Mouse (Mus musculus) midbrain, embryonic 16.5 days (tissue): ENCODE data around the gene Pold2. TPM values are rescaled to one million over a fixed set of nuclear protein-coding genes. Genes with fewer than 3 reads are reported as not detected.
"Not testable (repeated sequence)": the region's sequence is repeated elsewhere in the genome, so short reads cannot be mapped to it uniquely, and the experiment has no call there.

ENCODE experiments used
- ATAC-seq: fragments of 200-750 bp; cut with Nextera tagmentation; 2 replicates; pipeline ENCODE4 v1.8.0; 2017; ENCODE audit warnings: moderate TSS enrichment
- H3K27ac ChIP-seq: fragments of 300-500 bp; sonication (generic); 2 replicates; pipeline ENCODE4 v1.5.1; 2014; ENCODE audit warnings: mild to moderate bottlenecking, low read length, mixed read lengths
- H3K27me3 ChIP-seq: fragments of 300-500 bp; sonication (generic); 2 replicates; pipeline ENCODE4 v1.6.1; 2014; ENCODE audit warnings: low read depth, low read length, mixed read lengths; ENCODE audit not compliant: control insufficient read depth, insufficient read depth
- H3K36me3 ChIP-seq: fragments of 300-500 bp; sonication (generic); 2 replicates; pipeline ENCODE4 v1.6.1; 2014; ENCODE audit warnings: mild to moderate bottlenecking, low read length, moderate library complexity, mixed read lengths; ENCODE audit not compliant: control insufficient read depth, insufficient read depth
- H3K4me1 ChIP-seq: fragments of 300-500 bp; sonication (generic); 2 replicates; pipeline ENCODE4 v1.6.1; 2014; ENCODE audit warnings: mild to moderate bottlenecking, low read length, mixed read lengths; ENCODE audit not compliant: control insufficient read depth, insufficient read depth
- H3K4me2 ChIP-seq: fragments of 300-500 bp; sonication (generic); 2 replicates; pipeline ENCODE4 v1.6.1; 2014; ENCODE audit warnings: mild to moderate bottlenecking, low read length, mixed read lengths
- H3K4me3 ChIP-seq: fragments of 300-500 bp; sonication (generic); 2 replicates; pipeline ENCODE4 v1.5.1; 2014; ENCODE audit warnings: low read depth, mild to moderate bottlenecking, low read length, moderate library complexity, mixed read lengths
- H3K9ac ChIP-seq: fragments of 300-500 bp; sonication (generic); 2 replicates; pipeline ENCODE4 v1.6.1; 2014; ENCODE audit warnings: low read depth, low read length, mixed read lengths
- H3K9me3 ChIP-seq: fragments of 300-500 bp; sonication (generic); replicated peaks from 2 replicates; pipeline ENCODE4 v1.6.1; 2014; ENCODE audit warnings: mild to moderate bottlenecking, low read length, mixed read lengths; ENCODE audit not compliant: control insufficient read depth, poor library complexity, severe bottlenecking
- WGBS: fragments of 180-500 bp; shearing (Covaris S2); extraction: QIAGEN DNeasy Blood & Tissue Kit; methylation state at CpG from one replicate; pipeline ENCODE4 v1.1.7; 2014; 5-methylcytosine and 5-hydroxymethylcytosine counted together
- polyA plus RNA-seq: library from polyadenylated mRNA; unstranded; fragments of >200 nt; fragmentation: Nextera tagmentation; extraction: Ambion mirVana; gene quantifications from 2 replicates; pipeline ENCODE4 v1.2.1, GENCODE M21; 2015

Gene Pold2
- polyA plus RNA-seq, 1 experiment from 2014 or later: 57.4 TPM

DNA sequence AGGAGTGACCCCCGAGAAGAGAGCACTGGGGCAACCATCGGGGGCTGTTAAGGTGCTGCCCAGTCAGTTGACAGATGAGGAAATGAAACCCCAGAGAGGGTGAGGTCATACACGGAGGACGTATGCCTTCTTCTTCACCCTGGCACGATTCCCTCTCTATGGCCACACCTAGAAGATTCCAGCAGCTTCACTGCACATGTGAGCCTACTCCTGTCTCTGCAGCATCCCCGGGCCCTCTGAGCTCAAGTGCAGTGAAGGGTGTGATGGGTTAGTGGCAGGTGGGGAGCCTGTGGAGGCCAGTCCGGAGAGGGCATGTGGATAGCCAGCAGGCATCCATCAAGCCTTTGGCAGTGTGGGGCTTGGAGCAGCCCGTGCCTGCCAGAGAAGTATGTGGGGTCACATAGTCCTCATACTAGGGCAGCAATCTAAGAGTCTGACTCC, 14.1 kb upstream of the Pold2 start:
- Histone ChIP-seq H3K9ac (0 out of 2 replicates have a peak overlapping the region, but pooled peaks have one; percentile 25), H3K9me3 (no peaks in the 10 kb centered on the region), H3K4me3 (no peak overlapping the region), H3K27ac (no peak overlapping the region), H3K4me1 (no peaks in the 10 kb centered on the region), H3K4me2 (no peak overlapping the region), H3K27me3 (no peaks in the 10 kb centered on the region), H3K36me3 (no peaks in the 10 kb centered on the region)
- WGBS: 61% methylated on average over 8 of the region's 8 CpGs
- ATAC-seq: no peak

- 77% methylated on average over 5 of the region's 5 CpGs for WGBS
- not testable (repeated sequence) for H3K27ac ChIP-seq, H3K4me1 ChIP-seq
Measured at GRCm38 (mm10) chr11:5888563-5888962, 10.5 kb upstream of the Pold2 start.

GRCm38 (mm10) chr11:5887250-5887649, 9.2 kb upstream of the Pold2 start:
- no peaks in the 10 kb centered on the region for H3K27me3 ChIP-seq
- no peaks in the 10 kb centered on the region for H3K9me3 ChIP-seq
- no peak overlapping the region for H3K9ac ChIP-seq
- no peak overlapping the region for H3K4me2 ChIP-seq
- 17% methylated on average over 5 of the region's 5 CpGs for WGBS
- ATAC-seq: no peak
- no peak overlapping the region for H3K4me3 ChIP-seq
- H3K4me1 ChIP-seq: no peaks in the 10 kb centered on the region
- no peak overlapping the region for H3K27ac ChIP-seq
- no peaks in the 10 kb centered on the region for H3K36me3 ChIP-seq

More at GRCm38 (mm10) chr11:5888563-5888962, 10.5 kb upstream of the Pold2 start:
- H3K9me3 ChIP-seq, H3K9ac ChIP-seq, ATAC-seq, H3K36me3 ChIP-seq, H3K4me2 ChIP-seq, H3K27me3 ChIP-seq, H3K4me3 ChIP-seq: not testable (repeated sequence)

DNA sequence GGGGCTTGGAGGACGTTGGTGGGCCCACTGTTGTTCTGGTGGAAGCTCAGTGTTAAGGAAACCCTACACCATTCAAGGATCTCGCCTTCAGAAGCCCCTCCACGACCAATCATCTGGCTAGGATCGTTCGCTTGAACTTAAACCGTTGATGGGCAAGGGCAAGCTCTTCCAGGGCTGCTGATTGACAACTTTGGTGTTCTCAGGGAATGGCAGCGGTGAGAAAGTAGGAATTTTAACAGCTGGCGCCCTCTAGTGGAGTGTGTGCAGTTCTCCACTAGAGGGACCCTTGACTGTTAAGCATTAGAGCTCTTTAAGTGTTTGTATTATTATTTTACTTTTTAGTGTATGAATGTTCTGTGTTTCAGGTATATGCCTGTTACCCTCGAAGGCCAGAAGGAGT, 8.1 kb upstream of the Pold2 start:
- Histone ChIP-seq H3K27ac (no peak overlapping the region), H3K9me3 (no peaks in the 10 kb centered on the region), H3K4me2 (no peak overlapping the region), H3K36me3 (no peaks in the 10 kb centered on the region), H3K9ac (no peak overlapping the region), H3K27me3 (no peaks in the 10 kb centered on the region), H3K4me3 (no peak overlapping the region), H3K4me1 (no peaks in the 10 kb centered on the region)
- WGBS: 17% methylated on average over 9 of the region's 9 CpGs
- peak; percentile 30 for ATAC-seq

- no peak overlapping the region for H3K4me2 ChIP-seq
- no peaks in the 10 kb centered on the region for H3K36me3 ChIP-seq
- peaks cover 7% of the 10 kb centered on the region for H3K4me1 ChIP-seq
- no peaks in the 10 kb centered on the region for H3K27me3 ChIP-seq
- no peak overlapping the region for H3K27ac ChIP-seq
- H3K4me3 ChIP-seq: no peak overlapping the region
- WGBS: 80% methylated on average over 8 of the region's 8 CpGs
- no peak for ATAC-seq
- H3K9me3 ChIP-seq: no peaks in the 10 kb centered on the region
- H3K9ac ChIP-seq: no peak overlapping the region
Measured at GRCm38 (mm10) chr11:5882518-5882917, 4.4 kb upstream of the Pold2 start.

DNA sequence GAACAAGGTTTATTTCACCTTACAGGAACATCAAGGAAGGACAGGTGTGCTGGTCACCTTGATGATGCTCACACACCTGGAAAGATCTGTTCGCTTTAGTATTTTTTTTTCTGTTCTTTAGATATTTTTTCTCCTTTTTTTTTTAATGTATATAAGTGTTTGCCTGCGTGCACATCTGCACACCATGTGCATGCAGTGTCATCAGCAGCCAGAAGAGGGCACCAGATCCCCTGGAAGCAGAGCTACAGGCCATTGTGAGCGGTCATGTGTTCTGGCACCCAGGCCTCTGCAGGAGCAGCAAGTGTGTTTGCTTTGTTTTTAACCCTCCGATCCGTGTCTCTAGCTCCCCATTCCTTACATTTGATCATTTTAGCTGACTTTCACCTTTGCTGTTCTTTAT, 1.8 kb upstream of the Pold2 start:
- Histone ChIP-seq H3K4me3 (no peak overlapping the region), H3K36me3 (no peaks in the 10 kb centered on the region), H3K4me1 (peaks cover 16% of the 10 kb centered on the region), H3K27ac (no peak overlapping the region), H3K9ac (no peak overlapping the region), H3K9me3 (no peaks in the 10 kb centered on the region), H3K4me2 (no peak overlapping the region), H3K27me3 (no peaks in the 10 kb centered on the region)
- no peak for ATAC-seq
- WGBS: 55% methylated on average over 5 of the region's 5 CpGs

DNA sequence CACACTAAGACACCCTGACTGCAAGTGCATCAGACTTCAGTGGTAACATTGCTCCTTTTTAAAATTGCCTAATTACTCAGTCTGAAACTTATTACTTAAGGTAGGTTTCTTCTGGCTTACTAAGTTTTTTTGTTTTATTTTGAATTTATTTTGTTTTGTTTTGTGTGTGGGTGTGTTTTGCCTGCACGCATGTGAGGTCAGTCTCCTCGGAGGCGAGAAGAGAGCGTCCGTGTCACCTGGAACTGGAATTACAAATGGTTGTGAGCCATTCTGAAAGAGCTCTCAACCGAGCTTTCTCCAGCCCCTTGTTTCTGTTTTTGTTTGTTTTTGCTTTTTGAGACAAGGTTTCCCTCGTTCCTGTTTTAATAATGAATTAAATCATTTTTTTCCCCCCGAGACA, 569 bp upstream of the Pold2 start:
- WGBS: 38% methylated on average over 8 of the region's 8 CpGs
- Histone ChIP-seq H3K27ac (peak overlapping the region; percentile 86), H3K27me3 (no peaks in the 10 kb centered on the region), H3K9ac (peak overlapping the region; percentile 73), H3K4me1 (peaks cover 16% of the 10 kb centered on the region), H3K4me3 (peak overlapping the region; percentile 74), H3K9me3 (no peaks in the 10 kb centered on the region), H3K4me2 (peak overlapping the region; percentile 74), H3K36me3 (peaks cover 8% of the 10 kb centered on the region; the same call in 1 of the 2 replicates)
- no peak for ATAC-seq

- Histone ChIP-seq H3K4me1 (peaks cover 16% of the 10 kb centered on the region), H3K9me3 (no peaks in the 10 kb centered on the region), H3K9ac (peak overlapping the region; percentile 72), H3K36me3 (peaks cover 16% of the 10 kb centered on the region; the same call in 1 of the 2 replicates), H3K27me3 (no peaks in the 10 kb centered on the region), H3K4me3 (peak overlapping the region; percentile 74), H3K27ac (peak overlapping the region; percentile 53; the same call in 1 of the 2 replicates), H3K4me2 (peak overlapping the region; percentile 74)
- 6% methylated on average over 5 of the region's 5 CpGs for WGBS
- ATAC-seq: no peak
Measured at GRCm38 (mm10) chr11:5877421-5877820, 671 bp downstream of the Pold2 start.

GRCm38 (mm10) chr11:5873192-5873591, 4.9 kb downstream of the Pold2 start:
- ATAC-seq: no peak
- WGBS: 97% methylated on average over 9 of the region's 9 CpGs
- peaks cover 20% of the 10 kb centered on the region; the same call in 1 of the 2 replicates for H3K36me3 ChIP-seq

More at GRCm38 (mm10) chr11:5873192-5873591, 4.9 kb downstream of the Pold2 start:
- Histone ChIP-seq H3K9me3 (no peaks in the 10 kb centered on the region), H3K9ac (no peak overlapping the region), H3K4me2 (no peak overlapping the region), H3K4me3 (no peak overlapping the region), H3K4me1 (peaks cover 10% of the 10 kb centered on the region), H3K27ac (no peak overlapping the region), H3K27me3 (no peaks in the 10 kb centered on the region)
